Mouse (Mus musculus): ENCODE data around the gene Itga8.

The Itga8 gene

DNA sequence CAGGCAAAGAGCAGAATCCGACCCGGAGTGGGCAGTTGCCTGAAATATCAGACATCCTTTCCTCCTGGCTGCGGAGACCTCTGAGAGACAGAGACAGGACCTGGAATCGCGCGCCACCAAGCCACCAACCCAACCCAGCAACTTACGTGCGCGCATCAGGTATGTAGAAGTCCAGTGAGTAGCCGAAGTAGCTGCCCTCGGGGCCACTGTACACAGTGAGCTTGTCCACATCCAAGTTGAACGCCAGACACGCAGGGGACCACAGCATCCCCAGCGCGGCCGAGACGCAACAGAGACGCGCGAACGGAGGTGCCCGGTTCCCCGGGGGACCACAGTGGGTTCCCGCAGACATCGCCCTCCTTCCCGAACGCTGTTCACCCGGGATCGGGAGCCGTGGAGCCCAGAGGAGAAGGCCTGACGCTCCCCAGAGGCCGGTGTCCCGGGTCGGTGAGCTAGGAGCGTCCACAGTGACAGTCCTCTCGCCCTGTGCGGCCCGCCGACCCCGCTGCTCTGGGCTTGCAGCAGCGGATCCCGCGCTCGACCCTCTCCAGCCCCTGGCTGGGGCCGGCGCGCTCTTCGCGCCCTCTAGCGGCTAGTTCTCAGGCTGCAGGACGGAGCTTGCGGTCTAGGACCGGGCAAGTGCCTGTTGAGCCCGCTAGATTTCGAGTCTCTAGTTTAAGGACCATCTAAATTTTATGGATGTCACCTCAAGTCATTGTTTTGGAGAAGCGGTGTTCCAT lies at the start of gene Itga8:
Gene Itga8, minus strand, starts transcription at position 492 of the 740 bp plus-strand sequence.
- DNase-seq, result peak; percentile 95

DNA sequence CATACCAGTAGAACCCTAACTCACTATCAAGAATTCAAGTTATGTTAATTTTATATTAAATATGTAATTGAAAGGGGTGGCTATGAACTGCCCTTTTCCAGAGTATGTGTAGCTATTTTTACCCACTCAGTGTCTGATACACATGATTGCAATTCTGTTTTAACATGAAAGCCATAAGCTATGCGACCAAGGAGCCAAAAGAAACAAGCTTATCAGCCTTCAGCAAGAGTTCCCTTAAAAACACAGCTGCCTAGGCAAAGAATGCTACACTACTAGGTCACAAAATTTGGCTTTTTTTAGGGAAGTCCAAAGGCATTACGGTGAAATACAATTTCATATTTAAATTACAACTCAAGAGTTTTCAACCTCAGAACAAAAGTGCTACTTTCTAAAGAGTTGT lies 47.2 kb upstream of the Itga8 start:
- no peak for DNase-seq

DNA sequence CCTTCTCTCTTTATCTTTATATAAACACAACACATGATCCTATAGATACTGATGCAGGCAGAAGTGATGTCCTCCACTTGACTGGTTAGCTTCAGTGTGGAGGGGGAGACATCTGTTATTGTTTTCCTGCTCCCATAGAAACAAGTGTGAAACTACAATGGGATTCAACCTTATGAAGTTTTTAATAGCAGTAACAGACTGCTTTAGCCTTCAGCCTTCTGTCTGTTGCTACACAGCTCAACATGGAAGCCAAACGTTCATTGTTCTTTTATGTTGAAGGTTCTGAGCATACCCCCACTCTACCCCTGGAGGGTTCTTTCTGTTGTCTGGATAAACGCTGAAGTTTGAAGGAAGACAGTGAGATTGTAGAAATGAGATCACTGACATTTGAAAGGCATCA lies 30.2 kb upstream of the Itga8 start:
- DNase-seq, result no peak

DNA sequence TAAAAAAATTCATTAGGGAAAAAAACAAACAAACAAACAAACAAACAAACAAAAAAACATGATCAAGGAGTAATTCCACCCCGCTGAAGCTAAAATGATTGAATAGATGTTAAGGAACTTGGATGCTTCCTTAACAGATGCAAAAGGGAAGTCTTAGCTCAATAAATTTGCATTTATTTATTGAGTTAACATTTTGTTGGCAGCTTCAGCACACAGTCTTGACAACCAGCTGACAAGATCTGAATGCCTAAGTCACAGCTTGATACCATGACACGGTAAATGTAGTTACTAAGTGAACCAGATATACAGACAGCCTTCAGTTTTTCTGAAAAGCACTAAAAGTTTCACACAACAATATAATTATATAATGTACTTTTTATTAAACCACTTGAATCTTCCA lies 27.9 kb upstream of the Itga8 start:
- no peak for DNase-seq

DNA sequence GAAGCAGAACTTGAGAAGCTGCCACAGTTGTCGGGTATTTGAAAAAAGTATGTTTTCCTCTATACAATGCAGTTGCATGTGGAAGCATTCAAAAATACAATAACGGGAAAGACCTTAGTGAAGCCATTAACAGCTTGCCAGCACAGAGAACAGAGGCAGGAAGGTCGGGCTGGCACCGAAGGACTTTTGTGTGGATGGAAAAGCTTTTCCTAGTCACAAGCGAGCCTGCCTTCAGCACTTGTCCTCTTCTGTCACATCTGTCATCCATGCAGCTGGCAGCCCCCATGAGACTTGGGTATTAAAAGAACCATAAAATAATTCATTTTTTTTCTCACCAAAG lies 27.3 kb upstream of the Itga8 start:
- no peak for DNase-seq

DNA sequence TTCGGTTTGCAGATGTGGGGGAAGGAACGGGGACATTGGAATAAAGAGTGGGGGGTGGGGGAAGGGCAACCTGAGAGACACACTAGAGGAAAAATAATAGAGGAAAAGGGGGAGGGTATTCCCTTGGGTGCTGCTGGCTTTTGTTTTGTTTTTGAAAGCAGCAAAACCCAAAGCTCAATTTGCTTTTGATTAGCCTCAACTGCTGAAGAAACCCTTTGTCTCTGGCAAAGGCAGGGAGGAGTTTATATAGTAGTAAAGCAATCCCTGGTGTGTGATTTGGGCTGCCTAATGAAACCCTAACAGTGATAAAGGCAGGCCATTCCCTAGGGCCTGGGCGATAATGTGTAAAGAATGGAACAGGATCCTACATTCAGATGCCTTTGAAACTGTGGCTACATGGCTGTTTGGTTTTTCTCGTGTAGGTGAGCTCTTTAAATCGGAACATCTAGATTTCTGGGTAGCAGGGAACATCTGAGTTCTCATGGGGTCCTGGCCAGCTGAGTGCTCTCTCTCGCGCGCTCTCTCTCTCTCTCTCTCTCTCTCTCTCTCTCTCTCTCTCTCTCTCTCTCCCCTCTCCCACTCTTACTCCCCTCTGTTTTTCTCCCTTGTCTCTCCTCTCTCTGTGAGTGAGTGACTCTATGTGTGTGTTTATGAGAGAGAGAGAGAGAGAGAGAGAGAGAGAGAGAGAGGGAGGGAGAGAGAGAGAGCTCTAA lies 26.8 kb upstream of the Itga8 start:
- DNase-seq, result no peak

DNA sequence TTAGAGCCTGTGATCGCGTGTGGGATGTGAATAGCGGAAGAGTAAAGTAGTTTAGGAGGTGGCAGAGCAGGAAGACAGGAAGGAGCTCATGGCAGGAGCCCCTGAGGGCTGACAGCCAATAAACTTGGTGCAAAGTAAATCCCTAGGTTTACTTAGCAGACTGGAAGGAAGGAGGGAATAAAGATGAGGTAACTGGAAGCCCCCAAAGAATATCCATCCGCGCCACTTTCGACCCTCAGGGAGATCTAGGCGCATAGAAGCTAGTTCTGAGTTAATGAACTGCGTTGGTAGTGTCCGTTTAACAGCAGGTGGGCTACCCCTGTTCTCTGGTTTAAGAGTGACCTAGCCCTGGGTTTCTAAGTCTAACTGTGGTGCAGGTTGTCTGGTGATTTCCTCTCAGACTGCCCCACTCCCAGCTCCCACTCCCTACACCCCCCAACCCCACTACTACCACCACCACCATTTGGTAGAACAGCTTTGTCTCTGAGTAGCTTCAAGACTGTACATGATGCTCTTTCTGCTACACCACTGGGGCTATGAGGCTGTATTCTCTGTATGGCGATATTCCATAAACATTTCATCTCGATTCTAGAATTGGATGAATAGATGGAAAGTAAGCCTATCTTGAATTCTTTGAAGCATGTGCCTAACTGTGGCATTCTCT lies 26.1 kb upstream of the Itga8 start:
- peak in 1 of 2 experiments; percentile 11 for DNase-seq

DNA sequence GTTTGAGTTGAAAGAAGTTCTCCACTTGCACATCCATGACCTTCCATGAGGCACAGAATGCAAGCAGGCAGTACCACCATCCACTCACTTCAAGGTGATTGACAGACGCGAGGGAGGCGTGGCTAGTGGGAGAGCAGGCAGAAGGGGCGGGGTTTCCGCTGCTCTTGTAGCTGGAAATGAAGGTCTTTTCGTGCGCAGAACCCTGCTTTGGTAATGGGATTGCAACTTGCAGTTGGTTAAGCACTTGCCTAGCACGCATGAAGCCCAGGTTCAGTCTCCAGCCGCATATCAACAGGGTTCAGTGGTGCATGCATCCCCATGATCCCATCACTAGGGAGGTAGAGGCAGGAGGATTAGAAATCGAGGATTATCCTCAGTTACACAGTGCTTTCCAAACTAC lies 25.5 kb upstream of the Itga8 start:
- DNase-seq, result peak; percentile 73 to 78

DNA sequence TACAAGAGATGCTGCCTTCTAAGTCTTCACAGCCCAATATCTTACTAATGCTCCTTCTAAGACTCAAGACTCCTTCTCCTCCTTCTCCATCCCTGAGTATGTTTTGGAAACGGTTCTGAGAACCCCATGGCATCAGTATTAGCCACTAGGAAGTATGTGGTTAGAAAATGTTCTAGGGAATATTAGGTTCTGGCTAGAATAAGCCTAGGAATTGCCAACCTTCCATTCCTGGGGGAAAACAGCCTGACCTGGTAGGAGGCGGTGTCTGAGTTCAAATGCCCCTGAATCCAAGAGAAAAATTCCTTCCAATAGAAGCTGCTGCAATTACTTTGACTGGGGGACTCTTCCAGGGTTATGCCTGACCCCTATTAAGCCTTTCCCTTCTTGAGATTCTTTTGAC lies 24.1 kb upstream of the Itga8 start:
- DNase-seq, result no peak

DNA sequence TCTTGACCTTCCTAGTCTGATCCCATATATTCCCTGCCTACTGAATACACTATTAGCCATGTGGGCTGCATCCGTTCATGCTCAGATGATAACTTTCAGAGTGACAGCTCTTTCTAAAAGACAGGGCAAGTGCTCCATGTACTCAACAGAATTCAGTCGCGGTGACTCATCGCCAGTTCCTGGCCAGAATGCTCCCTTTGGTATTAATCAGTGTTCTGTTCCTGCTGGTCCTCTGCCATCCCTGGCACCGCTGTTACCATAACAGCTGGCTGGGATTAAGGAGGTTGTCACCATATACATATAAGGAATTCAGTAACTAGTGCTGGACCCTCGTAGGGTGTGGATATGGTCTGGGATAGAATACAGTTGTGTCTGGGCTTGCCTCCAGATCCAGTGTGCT lies 23.7 kb upstream of the Itga8 start:
- DNase-seq, result peak; percentile 33 to 52

DNA sequence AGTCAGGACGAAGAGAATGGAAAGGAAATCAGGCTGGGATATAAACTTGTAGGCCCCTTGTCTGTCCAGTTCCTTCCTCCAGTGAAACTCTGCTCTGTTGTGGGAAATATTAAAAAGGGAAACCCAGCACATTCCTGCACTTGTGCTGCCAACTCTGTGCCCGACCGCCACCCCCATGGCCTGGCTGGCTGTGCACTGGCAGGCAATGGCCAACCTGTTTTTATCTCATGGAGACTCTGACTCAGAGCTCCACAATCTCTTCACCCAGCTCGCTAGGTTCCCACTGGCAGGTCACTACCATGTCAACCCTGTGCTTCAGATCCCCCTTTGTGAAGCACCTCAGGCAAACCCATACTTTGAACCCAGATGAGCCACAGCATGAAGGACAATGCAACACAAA lies 19.2 kb upstream of the Itga8 start:
- DNase-seq, result no peak

DNA sequence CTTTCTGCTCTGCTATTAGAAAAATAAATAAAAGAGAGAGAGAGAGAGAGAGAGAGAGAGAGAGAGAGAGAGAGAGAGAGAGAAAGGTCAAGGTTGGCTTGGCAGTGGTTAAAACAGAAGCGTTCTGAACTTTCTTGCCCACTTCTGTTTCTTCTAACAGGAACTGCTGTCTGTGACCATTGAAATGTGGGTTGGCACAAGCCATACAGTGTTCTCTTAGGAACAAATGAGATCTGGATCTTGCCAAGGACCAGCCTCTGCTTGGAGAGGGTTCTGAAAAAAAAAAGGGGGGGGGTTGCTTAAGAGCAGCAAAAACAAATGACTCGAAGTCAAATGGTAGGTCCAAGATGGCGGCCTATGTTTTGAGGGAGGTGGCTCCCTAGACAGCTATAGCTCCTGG lies 17.0 kb upstream of the Itga8 start:
- DNase-seq, result no peak

DNA sequence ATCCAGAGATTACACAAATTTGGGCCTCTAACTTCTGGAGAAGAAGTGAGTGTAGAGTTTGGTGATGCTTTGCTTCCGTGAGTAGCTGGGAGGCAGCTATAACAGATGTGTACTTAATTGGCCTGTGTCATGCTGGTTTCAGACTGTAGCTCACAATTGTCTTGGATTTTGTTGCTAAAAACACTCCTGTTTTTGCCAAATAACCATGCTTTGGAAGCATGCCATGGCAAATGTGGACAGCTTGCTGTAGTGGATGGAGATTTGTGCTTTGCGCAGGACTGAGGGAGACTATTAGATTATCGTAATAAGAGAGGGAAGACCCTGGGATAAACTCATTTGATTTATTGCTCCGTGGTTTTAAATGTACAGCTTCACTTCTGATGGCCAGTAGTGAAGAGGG lies 16.3 kb upstream of the Itga8 start:
- no peak for DNase-seq

DNA sequence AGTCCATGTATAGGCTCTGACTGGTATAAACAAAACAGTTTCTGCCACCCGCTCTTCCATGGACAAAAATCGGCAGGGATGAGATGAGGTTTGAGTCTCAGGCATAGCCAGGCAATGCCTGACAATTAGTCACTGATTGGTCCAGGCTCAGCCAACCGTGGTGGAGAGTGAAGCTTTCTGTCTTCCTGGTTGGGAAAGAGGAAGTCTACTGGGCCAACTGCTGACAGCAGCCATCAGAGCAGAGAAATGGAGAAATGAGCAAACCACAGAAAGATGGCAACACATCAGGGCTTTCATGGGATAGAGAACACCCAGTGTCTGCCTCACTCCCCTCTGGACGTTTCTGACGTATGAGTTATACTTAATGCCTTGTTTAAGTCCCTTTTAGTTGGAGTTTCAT lies 15.6 kb upstream of the Itga8 start:
- DNase-seq, result peak in 1 of 2 experiments; percentile 30

DNA sequence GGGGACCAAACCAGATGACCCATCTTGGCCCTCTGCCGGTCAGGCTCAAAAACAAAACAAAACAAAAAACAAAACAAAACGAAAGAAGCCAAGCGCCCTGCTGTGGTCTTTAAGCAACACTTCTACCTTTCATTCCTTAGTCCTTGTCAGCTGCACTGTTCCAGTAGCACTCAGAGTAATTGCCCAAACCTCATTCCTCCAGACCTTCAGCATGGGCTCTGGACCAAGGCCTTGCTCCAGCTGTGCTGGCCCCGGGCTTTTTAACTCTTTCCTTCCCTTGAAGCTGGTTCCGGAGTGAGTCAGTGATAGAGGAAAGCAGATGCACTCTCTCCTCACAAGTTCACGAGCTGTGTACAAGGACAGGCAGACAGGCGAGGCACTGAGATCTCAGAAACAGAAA lies 14.6 kb upstream of the Itga8 start:
- DNase-seq, result peak; percentile 49 to 61

DNA sequence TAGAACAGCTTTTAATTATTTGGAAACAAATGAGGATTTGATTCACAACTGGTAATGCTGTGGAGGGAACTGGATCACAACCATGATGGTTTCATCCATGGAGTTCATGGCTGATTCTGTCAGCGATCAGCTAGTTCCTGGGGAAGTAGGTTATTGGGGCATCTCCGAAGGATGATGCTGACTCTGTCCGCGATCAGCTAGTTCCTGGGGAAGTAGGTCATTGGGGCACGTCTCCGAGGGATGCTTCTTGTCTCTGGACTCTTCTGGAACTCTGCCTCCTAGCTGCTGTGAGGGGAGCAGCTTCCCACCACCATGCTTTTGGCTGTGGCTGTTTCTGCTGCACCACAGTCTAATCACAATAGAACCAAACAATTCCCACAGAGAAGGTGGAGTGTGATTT lies 12.3 kb upstream of the Itga8 start:
- DNase-seq, result no peak

DNA sequence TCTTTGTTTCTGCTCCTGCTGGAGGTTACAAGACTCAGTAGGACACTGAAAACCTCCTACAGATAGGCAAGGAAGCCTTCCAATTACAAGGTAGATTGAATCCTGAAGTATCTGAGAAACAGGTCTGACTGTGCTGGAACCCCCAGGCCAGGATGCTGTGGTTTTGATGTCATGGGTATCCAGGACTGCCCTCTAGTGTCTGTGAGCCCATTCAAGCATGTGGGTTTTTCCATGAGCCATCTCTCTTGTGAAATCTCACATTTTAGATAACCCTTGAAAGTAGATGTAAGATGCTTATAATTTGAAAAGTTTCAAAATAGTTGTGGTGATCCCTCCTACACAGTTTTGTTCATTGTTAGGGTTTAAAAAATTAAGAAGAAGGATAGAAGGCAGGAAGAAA lies 6.7 kb upstream of the Itga8 start:
- DNase-seq, result no peak

DNA sequence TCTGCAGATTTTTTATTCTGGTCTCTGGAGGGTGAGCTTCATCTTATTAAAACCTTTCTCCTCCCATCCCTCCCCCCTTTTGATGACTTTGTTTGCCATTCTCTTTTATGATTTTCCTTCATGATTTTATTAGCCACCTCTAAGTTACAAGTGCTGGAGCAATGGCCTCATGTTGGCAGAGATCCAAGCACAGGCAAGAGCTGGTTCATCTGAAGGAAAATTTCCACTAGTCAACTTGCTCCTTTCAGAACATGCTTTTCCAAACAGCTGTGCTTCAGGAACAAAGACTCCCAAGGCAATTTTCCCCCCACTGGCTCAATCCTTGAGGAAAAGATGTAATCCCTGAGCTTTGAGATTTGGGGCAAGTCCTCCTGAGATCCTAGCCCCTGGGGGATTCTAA lies 5.6 kb upstream of the Itga8 start:
- DNase-seq, result peak in 1 of 2 experiments; percentile 44

DNA sequence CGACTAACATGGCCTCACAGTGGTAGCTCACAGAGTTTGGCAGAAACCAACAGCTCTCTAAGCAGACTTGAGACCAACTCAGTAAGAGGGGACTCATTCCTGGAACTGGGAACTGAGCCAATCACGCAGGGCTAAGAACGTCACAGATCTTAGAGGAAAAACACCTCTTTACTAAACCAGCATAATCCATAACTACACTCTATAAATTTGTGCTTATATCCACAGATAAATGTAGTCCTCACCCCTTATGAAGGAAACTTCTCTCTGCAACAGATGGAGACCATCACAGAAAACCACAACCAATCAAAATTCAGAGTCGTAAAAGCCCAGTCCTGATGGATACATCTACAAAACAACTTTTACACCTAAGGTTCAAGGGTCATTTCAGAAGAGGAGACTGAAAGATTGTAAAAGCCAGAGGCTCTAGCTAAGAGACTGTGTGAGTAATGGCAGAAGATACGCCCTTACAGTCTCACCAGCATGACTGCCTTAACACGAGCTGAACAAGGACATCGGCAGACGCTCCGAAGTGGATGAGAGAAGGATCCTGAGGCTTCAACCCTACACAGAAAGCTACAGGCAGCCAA lies 3.4 kb upstream of the Itga8 start:
- no peak for DNase-seq

DNA sequence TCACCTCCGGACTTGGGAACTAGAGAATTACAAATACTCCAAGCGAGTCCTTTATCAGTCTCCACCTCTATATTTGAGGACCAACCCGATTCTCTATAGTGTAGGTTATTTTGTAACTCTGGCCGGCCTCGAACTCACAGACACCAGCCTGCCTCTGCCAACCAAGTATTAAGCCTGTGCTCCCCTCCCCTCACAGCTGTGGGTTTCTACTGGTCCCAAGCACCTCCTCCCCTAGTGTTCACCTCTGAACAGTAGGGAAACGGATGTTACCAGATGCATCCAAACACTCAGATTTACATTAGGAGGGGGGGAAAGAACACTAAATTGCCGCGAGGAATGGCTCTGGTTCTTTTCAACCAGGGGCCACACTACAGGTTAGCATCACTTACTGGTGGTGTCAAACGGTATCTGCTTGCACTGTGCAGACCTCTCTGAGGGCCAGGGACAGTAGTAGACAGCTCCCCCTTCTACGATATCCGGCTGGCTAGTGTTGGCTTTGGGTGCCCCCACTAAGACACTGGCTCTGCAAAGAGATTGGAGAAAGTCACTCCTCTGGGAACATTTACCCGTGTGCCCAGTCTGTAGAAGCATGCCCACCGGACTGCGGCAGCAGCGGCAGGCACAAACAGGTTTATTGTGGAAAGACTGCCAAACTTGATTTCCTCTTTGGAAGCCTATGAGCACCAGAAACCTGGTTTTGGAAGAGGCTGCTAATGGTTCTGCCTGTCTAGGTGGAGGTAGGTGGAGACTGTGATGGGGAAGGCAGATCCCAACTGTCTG lies 1.1 kb downstream of the Itga8 start:
- DNase-seq, result peak; percentile 28 to 43

DNA sequence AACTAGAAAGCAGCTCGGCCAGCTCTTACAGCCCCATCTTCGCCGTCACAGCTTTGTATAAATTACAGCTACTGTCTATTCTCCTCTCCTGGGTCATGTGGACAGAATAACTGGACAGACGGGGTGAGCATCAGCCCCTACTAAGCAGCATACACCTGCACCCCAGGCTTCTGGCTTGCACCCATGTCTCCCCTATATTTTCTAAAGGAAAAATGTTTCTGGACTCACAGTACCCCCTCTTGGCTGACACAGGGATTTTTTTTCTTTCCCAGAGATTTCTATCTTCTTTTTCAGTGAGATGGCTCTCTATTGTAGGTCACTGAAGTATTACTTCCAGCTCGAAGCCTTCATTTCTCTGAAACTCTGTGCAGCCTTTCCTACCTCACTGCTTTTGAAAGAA lies 4.4 kb downstream of the Itga8 start:
- no peak for DNase-seq

DNA sequence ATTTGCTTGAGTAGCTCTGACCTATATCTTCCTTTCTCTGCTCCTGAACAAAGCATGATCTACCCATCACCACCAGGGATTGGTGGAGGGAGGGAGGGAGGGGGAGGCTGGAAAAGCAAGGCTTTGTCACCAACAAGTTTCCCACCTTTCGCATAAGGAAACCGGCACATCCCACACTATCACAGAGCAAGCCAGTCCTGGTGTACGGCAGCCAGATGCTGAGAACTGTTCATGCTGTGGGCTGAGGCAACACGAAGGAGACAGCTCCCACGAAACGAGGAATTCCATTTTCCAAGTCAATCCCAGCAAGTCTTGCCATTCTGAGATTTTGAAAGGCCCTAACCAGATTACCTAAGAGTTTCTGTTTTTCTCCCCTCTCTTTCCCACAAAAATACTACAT lies 6.6 kb downstream of the Itga8 start:
- no peak for DNase-seq

DNA sequence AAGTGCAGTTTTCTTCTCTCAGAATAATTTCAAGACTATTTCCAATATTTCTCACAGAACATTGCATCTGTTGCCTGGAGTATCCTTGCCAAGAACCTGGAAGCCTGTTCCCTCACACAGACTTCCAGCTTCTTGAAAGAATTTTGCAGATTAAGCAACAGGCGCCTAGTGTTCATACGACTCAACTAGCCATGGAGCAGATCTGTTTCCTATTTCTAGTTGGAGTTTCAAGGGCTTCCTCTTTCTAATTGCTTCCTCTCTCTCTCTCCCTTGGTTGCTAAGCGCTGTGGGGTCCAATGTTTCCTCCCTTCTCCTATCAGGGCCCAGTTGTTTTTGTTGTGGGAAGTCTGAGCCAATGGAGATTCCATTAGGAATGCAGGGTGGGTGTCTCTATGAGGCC lies 7.7 kb downstream of the Itga8 start:
- no peak for DNase-seq
